Mouse (Mus musculus): Measurements from ENCODE around the gene Iqgap3. TPM values are rescaled to one million over a fixed set of nuclear protein-coding genes. Genes with fewer than 3 reads are reported as not detected.

Iqgap3 gene
- polyA plus RNA-seq, 1 experiment from 2014 or later, result 16.8 TPM

- Histone ChIP-seq H3K4me1 (replicated peaks; ENCODE audit: control insufficient read depth, insufficient read depth, low read length) (no peaks in the 10 kb centered on the region), H3K4me2 (no peak overlapping the region), H3K36me3 (ENCODE audit: control insufficient read depth, insufficient read depth, low read length) (peaks cover 45% of the 10 kb centered on the region), H3K9me3 (ENCODE audit: control insufficient read depth, low read length) (no peaks in the 10 kb centered on the region), H3K4me3 (ENCODE audit: low read depth, low read length) (no peak overlapping the region), H3K27ac (ENCODE audit: low read depth, low read length) (no peak overlapping the region), H3K9ac (ENCODE audit: low read depth, low read length) (no peak overlapping the region), H3K27me3 (replicated peaks; ENCODE audit: control insufficient read depth, insufficient read depth, low read length) (no peaks in the 10 kb centered on the region)
- ATAC-seq (replicated peaks; ENCODE audit: low FRiP score) (no peak), DNase-seq (ENCODE audit: low spot score) (no peak)
- WGBS, result 90% methylated on average over 5 of the region's 5 CpGs
Measured at GRCm38 (mm10) chr3:88170361-88170760, 88.6 kb downstream of the Iqgap3 start.

Other genes starting within 250 kb of the Iqgap3 start
- gene Sh2d2a, start 235.2 kb upstream of the Iqgap3 start, polyA plus RNA-seq (2014; fragmentation: Nextera tagmentation; extraction: Ambion mirVana), result 0.13 and 0.15 TPM in 2 replicates
- gene Prcc, start 196.4 kb upstream of the Iqgap3 start, polyA plus RNA-seq (2014; fragmentation: Nextera tagmentation; extraction: Ambion mirVana), result 15.4 and 15.6 TPM in 2 replicates
- 520 and 526 TPM in 2 replicates for gene Hdgf, start 175.7 kb upstream of the Iqgap3 start, polyA plus RNA-seq (2014; fragmentation: Nextera tagmentation; extraction: Ambion mirVana)
- gene Mrpl24, start 162.5 kb upstream of the Iqgap3 start, polyA plus RNA-seq (2014; fragmentation: Nextera tagmentation; extraction: Ambion mirVana), result 95.7 and 97.5 TPM in 2 replicates
- 66.9 and 68.1 TPM in 2 replicates for gene Isg20l2, start 151.7 kb upstream of the Iqgap3 start, polyA plus RNA-seq (2014; fragmentation: Nextera tagmentation; extraction: Ambion mirVana)
- 17.5 and 18.8 TPM in 2 replicates for gene Rrnad1, start 151.3 kb upstream of the Iqgap3 start, polyA plus RNA-seq (2014; fragmentation: Nextera tagmentation; extraction: Ambion mirVana)
- gene Crabp2, start 133.3 kb upstream of the Iqgap3 start, polyA plus RNA-seq (2014; fragmentation: Nextera tagmentation; extraction: Ambion mirVana), result 24.9 and 29.9 TPM in 2 replicates
- gene Nes, start 110.9 kb upstream of the Iqgap3 start, polyA plus RNA-seq (2014; fragmentation: Nextera tagmentation; extraction: Ambion mirVana), result 4.9 and 5.8 TPM in 2 replicates
- gene Bcan, start 81.7 kb upstream of the Iqgap3 start, polyA plus RNA-seq (2014; fragmentation: Nextera tagmentation; extraction: Ambion mirVana), result 0.08 TPM in 1 of 2 replicates, not detected in the other
- not detected in 2 replicates for gene Hapln2, start 54.4 kb upstream of the Iqgap3 start, polyA plus RNA-seq (2014; fragmentation: Nextera tagmentation; extraction: Ambion mirVana)
- 60.6 and 60.7 TPM in 2 replicates for gene Gpatch4, start 38.9 kb upstream of the Iqgap3 start, polyA plus RNA-seq (2014; fragmentation: Nextera tagmentation; extraction: Ambion mirVana)
- gene Naxe, start 23.5 kb upstream of the Iqgap3 start, polyA plus RNA-seq (2014; fragmentation: Nextera tagmentation; extraction: Ambion mirVana), result 98.7 and 106 TPM in 2 replicates
- not detected in 2 replicates for gene Ttc24, start 3.7 kb upstream of the Iqgap3 start, polyA plus RNA-seq (2014; fragmentation: Nextera tagmentation; extraction: Ambion mirVana)
- 27.6 and 28.0 TPM in 2 replicates for gene Mef2d, start 60.4 kb downstream of the Iqgap3 start, polyA plus RNA-seq (2014; fragmentation: Nextera tagmentation; extraction: Ambion mirVana)
- 16.3 and 19.5 TPM in 2 replicates for gene Rhbg, start 172.7 kb downstream of the Iqgap3 start, polyA plus RNA-seq (2014; fragmentation: Nextera tagmentation; extraction: Ambion mirVana)
- gene Gm38392, start 205.2 kb downstream of the Iqgap3 start, polyA plus RNA-seq (2014; fragmentation: Nextera tagmentation; extraction: Ambion mirVana), result 0.31 and 1.4 TPM in 2 replicates
- 14.0 and 17.7 TPM in 2 replicates for gene Tsacc, start 215.0 kb downstream of the Iqgap3 start, polyA plus RNA-seq (2014; fragmentation: Nextera tagmentation; extraction: Ambion mirVana)
- 694 and 747 TPM in 2 replicates for gene Cct3, start 215.1 kb downstream of the Iqgap3 start, polyA plus RNA-seq (2014; fragmentation: Nextera tagmentation; extraction: Ambion mirVana)
- 111 and 113 TPM in 2 replicates for gene Glmp, start 243.1 kb downstream of the Iqgap3 start, polyA plus RNA-seq (2014; fragmentation: Nextera tagmentation; extraction: Ambion mirVana)